Mouse (Mus musculus) spleen, adult 2 months (tissue): ENCODE measurements around the gene Tsacc. TPM values are rescaled to one million over a fixed set of nuclear protein-coding genes. Genes with fewer than 3 reads are reported as not detected.
"Not testable (repeated sequence)": the region's sequence is repeated elsewhere in the genome, so short reads cannot be mapped to it uniquely, and the experiment has no call there.

ENCODE experiments used
- DNase-seq, 2 experiments: peaks; one replicate each; pipeline versions ENCODE4 v3.0.0 to v3.0.0-alpha.2; 2012 to 2021; ENCODE audit warnings: low spot score in 2 of 2, low read depth in 1 of 2
- H3K27ac ChIP-seq: fragments of 200-500 bp; 2 replicates; pipeline ENCODE4 v1.5.1; 2012; ENCODE audit warnings: low read length, inconsistent platforms; ENCODE audit not compliant: insufficient read depth
- H3K27me3 ChIP-seq: fragments of 200-500 bp; 2 replicates; pipeline ENCODE4 v1.6.1; 2012; ENCODE audit warnings: mild to moderate bottlenecking, moderate library complexity, low read length, inconsistent platforms; ENCODE audit not compliant: control insufficient read depth, insufficient read depth
- H3K36me3 ChIP-seq: fragments of 200-500 bp; 2 replicates; pipeline ENCODE4 v1.6.1; 2012; ENCODE audit warnings: mild to moderate bottlenecking, low read length, inconsistent platforms; ENCODE audit not compliant: control insufficient read depth, insufficient read depth
- H3K4me1 ChIP-seq: fragments of 200-500 bp; 2 replicates; pipeline ENCODE4 v1.6.1; 2011; ENCODE audit warnings: inconsistent platforms; ENCODE audit not compliant: control insufficient read depth, insufficient read depth, insufficient read length
- H3K4me3 ChIP-seq: fragments of 200-500 bp; 2 replicates; pipeline ENCODE4 v1.5.1; 2011; ENCODE audit warnings: mild to moderate bottlenecking, inconsistent platforms; ENCODE audit not compliant: insufficient read depth, insufficient read length; ENCODE audit errors: extremely low read depth
- CTCF ChIP-seq: fragments of 200-500 bp; IDR thresholded peaks from 2 replicates; pipeline ENCODE4 v1.5.1; 2011; ENCODE audit warnings: mild to moderate bottlenecking, inconsistent platforms; ENCODE audit not compliant: insufficient read depth, insufficient read length, insufficient replicate concordance; ENCODE audit errors: extremely low read depth
- POLR2A ChIP-seq: fragments of 200-500 bp; IDR thresholded peaks from 2 replicates; pipeline ENCODE4 v1.6.1; 2011; ENCODE audit warnings: low read depth, low read length, inconsistent platforms
- WGBS: fragments of 180-500 bp; shearing (Covaris S2); methylation state at CpG from one replicate; pipeline ENCODE4 v1.1.7; 2018; 5-methylcytosine and 5-hydroxymethylcytosine counted together
- polyA plus RNA-seq: library from polyadenylated mRNA; depleted of rRNA; stranded (reverse); fragments of >200 nt; gene quantifications from 2 replicates; pipeline ENCODE4 v1.2.3, GENCODE M21; 2012

Tsacc gene
- polyA plus RNA-seq, 1 experiment: 2.1 TPM

- Histone ChIP-seq H3K27me3 (no peaks in the 10 kb centered on the region), H3K27ac (no peak overlapping the region), H3K4me1 (no peaks in the 10 kb centered on the region), H3K36me3 (no peaks in the 10 kb centered on the region), H3K4me3 (no peak overlapping the region)
- DNase-seq: no peak
- TF ChIP-seq CTCF (no peak), POLR2A (no peak)
- WGBS: 91% methylated on average over 2 of the region's 2 CpGs
Observed at GRCm38 (mm10) chr3:88280035-88280434, 16.8 kb downstream of the Tsacc start.

- Histone ChIP-seq H3K4me1 (no peaks in the 10 kb centered on the region), H3K4me3 (no peak overlapping the region), H3K36me3 (no peaks in the 10 kb centered on the region), H3K27me3 (no peaks in the 10 kb centered on the region), H3K27ac (no peak overlapping the region)
- DNase-seq: no peak
- no peak for TF ChIP-seq CTCF
- TF ChIP-seq POLR2A: no peak
- WGBS: 64% methylated on average over 7 of the region's 7 CpGs
Observed at GRCm38 (mm10) chr3:88276529-88277143, 20.2 kb downstream of the Tsacc start.

DNA sequence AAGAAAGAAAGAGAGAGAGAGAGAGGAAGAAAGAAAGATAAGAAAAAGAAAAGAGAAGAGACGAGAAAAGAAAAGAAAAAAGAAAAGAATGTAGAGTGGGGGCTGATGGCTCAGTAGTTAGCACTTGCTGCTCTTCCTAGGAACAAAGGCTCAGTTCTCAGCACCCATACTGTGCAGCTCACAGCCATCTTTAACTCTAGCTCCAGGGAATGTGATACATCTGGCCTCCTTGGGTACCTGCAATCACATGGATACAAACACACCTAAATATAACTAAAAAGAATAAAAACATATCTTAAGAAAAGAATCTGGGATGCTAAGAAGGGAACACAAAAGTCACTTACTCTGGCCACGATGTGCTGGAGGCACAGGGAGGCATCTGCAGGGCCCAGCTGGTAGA lies 20.7 kb downstream of the Tsacc start:
- no peak overlapping the region for H3K27ac ChIP-seq
- no peak for DNase-seq
- no peak overlapping the region for H3K4me3 ChIP-seq
- no peaks in the 10 kb centered on the region for H3K27me3 ChIP-seq
- no peak for TF ChIP-seq CTCF
- no peak for TF ChIP-seq POLR2A
- no peaks in the 10 kb centered on the region for H3K36me3 ChIP-seq
- no peaks in the 10 kb centered on the region for H3K4me1 ChIP-seq
- WGBS: 85% methylated on average over 2 of the region's 2 CpGs

DNA sequence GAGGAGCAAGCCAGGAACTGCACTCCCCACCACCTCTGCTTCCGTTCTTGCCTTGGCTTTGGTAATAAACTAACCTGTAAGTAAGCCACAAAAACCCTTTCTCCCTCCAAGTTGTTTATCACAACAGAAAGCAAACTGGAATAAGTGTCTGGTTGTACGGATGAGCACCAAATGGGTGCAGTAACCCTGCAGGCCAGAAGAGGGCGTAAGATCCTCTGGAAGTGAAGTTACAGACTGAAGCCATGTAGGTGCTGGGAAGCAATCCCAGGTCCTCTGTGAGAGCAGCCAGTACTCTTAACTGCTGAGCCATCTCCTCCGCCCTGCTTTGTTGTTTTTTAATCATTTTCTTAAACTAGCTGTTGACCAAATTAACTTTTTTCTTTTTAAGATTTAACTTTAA lies 22.8 kb downstream of the Tsacc start:
- H3K4me1 ChIP-seq: no peaks in the 10 kb centered on the region
- no peaks in the 10 kb centered on the region for H3K36me3 ChIP-seq
- no peak for TF ChIP-seq POLR2A
- no peak for TF ChIP-seq CTCF
- no peak overlapping the region for H3K27ac ChIP-seq
- WGBS: 94% methylated on average over 4 of the region's 4 CpGs
- no peaks in the 10 kb centered on the region for H3K27me3 ChIP-seq
- H3K4me3 ChIP-seq: no peak overlapping the region
- DNase-seq: no peak

- Histone ChIP-seq H3K27me3 (no peaks in the 10 kb centered on the region), H3K36me3 (no peaks in the 10 kb centered on the region), H3K27ac (no peak overlapping the region), H3K4me1 (no peaks in the 10 kb centered on the region), H3K4me3 (no peak overlapping the region)
- no peak for TF ChIP-seq POLR2A
- no peak for TF ChIP-seq CTCF
- 93% methylated on average over 3 of the region's 3 CpGs for WGBS
- DNase-seq: no peak
Observed at GRCm38 (mm10) chr3:88271859-88272258, 24.9 kb downstream of the Tsacc start.

DNA sequence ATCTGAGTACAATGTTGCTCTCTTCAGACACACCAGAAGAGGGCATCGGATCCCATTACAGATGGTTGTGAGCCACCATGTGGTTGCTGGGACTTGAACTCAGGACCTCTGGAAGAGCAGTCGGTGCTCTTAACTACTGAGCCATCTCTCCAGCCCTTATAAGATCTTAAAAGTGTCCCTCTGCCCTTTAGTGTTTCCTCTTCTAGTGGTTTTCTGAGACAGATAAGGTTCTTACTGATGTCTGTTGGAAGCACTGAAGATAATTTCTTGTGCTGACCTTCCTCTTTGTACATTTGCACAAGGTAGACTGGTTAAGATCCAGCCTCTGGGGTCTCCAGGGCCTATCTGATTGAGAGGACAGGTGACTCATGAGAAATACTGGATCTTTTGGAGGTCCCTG lies 25.5 kb downstream of the Tsacc start:
- not testable (repeated sequence) for H3K4me1 ChIP-seq, H3K4me3 ChIP-seq, DNase-seq, H3K36me3 ChIP-seq, H3K27ac ChIP-seq, H3K27me3 ChIP-seq
- WGBS: 82% methylated on average over 2 of the region's 2 CpGs

DNA sequence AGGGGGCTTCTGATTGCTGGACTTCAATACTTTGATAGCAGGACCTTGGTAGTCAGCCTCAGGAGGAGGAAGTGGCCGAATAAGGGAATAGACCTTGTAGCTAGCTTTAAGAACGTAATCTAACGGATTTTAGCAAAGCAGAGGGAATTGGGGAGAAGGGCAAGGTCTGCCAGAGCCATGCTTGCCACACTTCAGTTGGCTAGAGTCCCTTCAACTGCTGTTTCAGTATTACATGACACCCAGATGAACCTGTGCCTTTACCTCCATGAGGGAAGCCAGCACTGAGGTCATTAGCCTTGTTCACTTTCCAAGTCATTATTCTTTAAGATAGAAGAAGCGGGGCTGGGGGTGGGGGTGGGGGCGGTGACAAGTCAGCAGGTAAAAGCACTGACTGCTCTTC lies 27.8 kb downstream of the Tsacc start:
- H3K36me3 ChIP-seq: no peaks in the 10 kb centered on the region
- H3K27me3 ChIP-seq: no peaks in the 10 kb centered on the region
- no peaks in the 10 kb centered on the region for H3K4me1 ChIP-seq
- H3K27ac ChIP-seq: no peak overlapping the region
- WGBS: 87% methylated on average over 5 of the region's 5 CpGs
- TF ChIP-seq POLR2A: no peak
- TF ChIP-seq CTCF: no peak
- DNase-seq: no peak
- no peak overlapping the region for H3K4me3 ChIP-seq

DNA sequence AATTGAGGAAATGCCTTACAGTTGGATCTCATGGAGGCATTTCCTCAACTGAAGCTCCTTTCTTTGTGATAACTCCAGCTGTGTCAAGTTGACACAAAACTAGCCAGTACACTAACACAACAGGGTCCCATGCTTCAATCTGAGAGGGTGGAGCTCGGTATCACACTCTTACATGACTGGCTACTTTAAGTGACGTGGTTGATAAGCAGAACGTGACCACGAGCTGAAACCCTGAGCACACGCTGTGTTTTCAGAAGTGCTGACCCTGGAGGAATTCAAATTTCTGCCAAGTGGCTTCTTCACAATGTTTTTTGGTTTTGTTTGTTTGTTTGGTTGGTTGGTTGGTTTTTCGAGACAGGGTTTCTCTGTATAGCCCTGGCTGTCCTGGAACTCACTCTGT lies 28.8 kb downstream of the Tsacc start:
- not testable (repeated sequence) for DNase-seq, H3K4me3 ChIP-seq, H3K4me1 ChIP-seq, H3K27ac ChIP-seq, H3K36me3 ChIP-seq, H3K27me3 ChIP-seq
- WGBS: 63% methylated on average over 6 of the region's 6 CpGs
